Mouse (Mus musculus) stomach, postnatal 0 days (tissue): ENCODE data around the gene Smoc2. TPM values are rescaled to one million over a fixed set of nuclear protein-coding genes. Genes with fewer than 3 reads are reported as not detected.

Experiments
- ATAC-seq: fragments of 200-750 bp; cut with Nextera tagmentation; 2 replicates; pipeline ENCODE4 v1.8.0; 2017; ENCODE audit not compliant: low FRiP score, low TSS enrichment
- DNase-seq: peaks from one replicate; pipeline ENCODE4 v3.0.0-alpha.2; 2016; ENCODE audit warnings: low spot score
- H3K27ac ChIP-seq: fragments of 300-500 bp; sonication (generic); replicated peaks from 2 replicates; pipeline ENCODE4 v1.5.1; 2014; ENCODE audit warnings: mild to moderate bottlenecking, control low read depth
- H3K27me3 ChIP-seq: fragments of 300-500 bp; sonication (generic); 2 replicates; pipeline ENCODE4 v1.6.1; 2014; ENCODE audit warnings: low read length; ENCODE audit not compliant: control insufficient read depth, insufficient read depth
- H3K36me3 ChIP-seq: fragments of 300-500 bp; sonication (generic); 2 replicates; pipeline ENCODE4 v1.6.1; 2014; ENCODE audit warnings: low read length, mixed read lengths; ENCODE audit not compliant: control insufficient read depth, insufficient read depth
- H3K4me1 ChIP-seq: fragments of 300-500 bp; sonication (generic); replicated peaks from 2 replicates; pipeline ENCODE4 v1.6.1; 2014; ENCODE audit warnings: antibody characterized with exemption; ENCODE audit not compliant: control insufficient read depth, insufficient read depth
- H3K4me2 ChIP-seq: fragments of 300-500 bp; sonication (generic); replicated peaks from 2 replicates; pipeline ENCODE4 v1.6.1; 2014; ENCODE audit warnings: low read depth, mild to moderate bottlenecking, control low read depth, moderate library complexity
- H3K4me3 ChIP-seq: fragments of 300-500 bp; sonication (generic); 2 replicates; pipeline ENCODE4 v1.5.1; 2014; ENCODE audit warnings: low read depth, low read length, control low read depth
- H3K9ac ChIP-seq: fragments of 300-500 bp; sonication (generic); 2 replicates; pipeline ENCODE4 v1.6.1; 2014; ENCODE audit warnings: mild to moderate bottlenecking, low read length, control low read depth, mixed read lengths
- H3K9me3 ChIP-seq: fragments of 300-500 bp; sonication (generic); 2 replicates; pipeline ENCODE4 v1.6.1; 2016; ENCODE audit warnings: low read length; ENCODE audit not compliant: control insufficient read depth
- CTCF ChIP-seq: IDR thresholded peaks from 2 replicates; pipeline ENCODE4 v1.5.1; 2016; ENCODE audit warnings: antibody characterized with exemption, low read depth, mild to moderate bottlenecking, moderate library complexity
- EP300 ChIP-seq: optimal IDR thresholded peaks from 2 replicates; pipeline ENCODE3; 2016; ENCODE audit warnings: antibody characterized with exemption
- WGBS: fragments of 180-500 bp; shearing (Covaris S2); extraction: QIAGEN DNeasy Blood & Tissue Kit; methylation state at CpG from one replicate; pipeline ENCODE4 v1.1.7; 2014; 5-methylcytosine and 5-hydroxymethylcytosine counted together
- polyA plus RNA-seq: library from polyadenylated mRNA; unstranded; fragments of >200 nt; fragmentation: Nextera tagmentation; extraction: Ambion mirVana; gene quantifications from 2 replicates; pipeline ENCODE4 v1.2.1, GENCODE M21; 2015

Smoc2 gene
- polyA plus RNA-seq, 1 experiment from 2014 or later = 59.2 TPM

DNA sequence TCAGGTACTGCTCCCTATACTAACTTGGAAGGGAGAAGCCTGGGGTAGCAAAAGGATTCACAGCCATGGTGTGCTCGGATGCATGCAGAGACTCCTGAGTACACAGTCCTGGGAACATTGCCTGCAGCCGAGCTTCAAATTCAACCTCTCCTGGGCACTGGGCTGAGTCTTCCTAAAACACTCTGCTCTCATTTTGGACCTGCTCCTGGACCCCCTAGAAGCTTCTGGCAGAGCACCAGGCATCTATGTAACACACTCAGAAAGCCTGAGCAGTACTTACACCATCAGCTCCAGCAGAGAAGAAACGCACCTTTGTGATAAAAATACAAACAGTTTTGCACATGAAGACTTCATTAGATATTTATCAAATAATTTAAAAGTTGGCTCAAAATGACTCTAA, 18.3 kb upstream of the Smoc2 start:
- no peak overlapping the region for H3K4me2 ChIP-seq
- no peaks in the 10 kb centered on the region for H3K9me3 ChIP-seq
- TF ChIP-seq EP300 = no peak
- no peak for TF ChIP-seq CTCF
- no peak overlapping the region for H3K4me3 ChIP-seq
- DNase-seq (no peak), ATAC-seq (no peak)
- H3K4me1 ChIP-seq = peaks cover 3% of the 10 kb centered on the region
- no peak overlapping the region for H3K27ac ChIP-seq
- H3K9ac ChIP-seq = no peak overlapping the region
- no peaks in the 10 kb centered on the region for H3K36me3 ChIP-seq
- no peaks in the 10 kb centered on the region for H3K27me3 ChIP-seq
- WGBS = 56% methylated on average over 3 of the region's 3 CpGs

DNA sequence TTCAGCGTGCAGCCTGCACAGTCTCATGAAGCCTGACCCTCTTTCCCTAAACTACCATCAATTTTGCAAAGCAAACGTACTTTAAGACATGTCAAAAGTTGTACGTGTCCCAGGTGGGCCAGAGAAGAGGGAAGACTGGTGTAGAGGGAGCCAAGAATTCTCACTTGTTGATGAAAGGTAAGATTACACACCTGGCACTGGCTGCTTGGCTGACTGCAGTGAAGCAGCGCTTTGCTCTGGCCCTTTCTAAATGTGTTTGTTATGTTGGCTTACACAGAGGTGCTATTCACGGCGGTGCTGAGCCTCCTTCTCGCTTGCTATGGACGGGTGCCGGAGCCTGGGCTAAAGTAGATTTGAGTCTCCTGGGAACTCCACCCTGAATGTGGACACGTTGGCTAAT, 17.1 kb upstream of the Smoc2 start:
- Histone ChIP-seq H3K4me3 (no peak overlapping the region), H3K9me3 (no peaks in the 10 kb centered on the region), H3K4me2 (no peak overlapping the region), H3K27me3 (no peaks in the 10 kb centered on the region), H3K9ac (no peak overlapping the region), H3K36me3 (no peaks in the 10 kb centered on the region), H3K27ac (no peak overlapping the region), H3K4me1 (peaks cover 3% of the 10 kb centered on the region)
- TF ChIP-seq EP300 = no peak
- no peak for TF ChIP-seq CTCF
- DNase-seq = no peak
- WGBS = 38% methylated on average over 10 of the region's 10 CpGs
- no peak for ATAC-seq

DNA sequence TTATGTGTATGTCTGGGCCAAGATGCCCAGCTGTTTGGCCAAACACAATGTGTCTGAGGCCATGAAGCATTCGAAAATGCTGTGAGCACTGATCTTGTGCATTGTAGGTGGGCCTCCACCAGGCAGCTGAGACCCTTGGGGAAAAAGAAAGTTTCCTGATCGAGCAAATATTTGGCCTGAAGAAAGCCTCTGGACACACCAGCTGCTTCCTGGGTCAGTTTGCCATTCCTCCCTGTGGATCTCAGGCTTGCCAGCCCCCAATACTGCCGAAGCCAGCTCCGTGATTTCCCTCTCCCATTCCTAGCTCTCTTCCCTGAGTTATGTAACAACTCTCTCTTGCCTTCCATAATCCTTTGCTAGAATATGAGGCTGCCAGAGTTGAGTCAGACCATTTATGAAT, 11.3 kb upstream of the Smoc2 start:
- peaks cover 3% of the 10 kb centered on the region for H3K4me1 ChIP-seq
- no peak overlapping the region for H3K4me3 ChIP-seq
- no peak overlapping the region for H3K27ac ChIP-seq
- DNase-seq (no peak), ATAC-seq (no peak)
- no peak overlapping the region for H3K9ac ChIP-seq
- H3K36me3 ChIP-seq = no peaks in the 10 kb centered on the region
- TF ChIP-seq EP300 (no peak), CTCF (no peak)
- WGBS = 63% methylated on average over 4 of the region's 4 CpGs
- H3K4me2 ChIP-seq = no peak overlapping the region
- no peaks in the 10 kb centered on the region for H3K27me3 ChIP-seq
- no peaks in the 10 kb centered on the region for H3K9me3 ChIP-seq

DNA sequence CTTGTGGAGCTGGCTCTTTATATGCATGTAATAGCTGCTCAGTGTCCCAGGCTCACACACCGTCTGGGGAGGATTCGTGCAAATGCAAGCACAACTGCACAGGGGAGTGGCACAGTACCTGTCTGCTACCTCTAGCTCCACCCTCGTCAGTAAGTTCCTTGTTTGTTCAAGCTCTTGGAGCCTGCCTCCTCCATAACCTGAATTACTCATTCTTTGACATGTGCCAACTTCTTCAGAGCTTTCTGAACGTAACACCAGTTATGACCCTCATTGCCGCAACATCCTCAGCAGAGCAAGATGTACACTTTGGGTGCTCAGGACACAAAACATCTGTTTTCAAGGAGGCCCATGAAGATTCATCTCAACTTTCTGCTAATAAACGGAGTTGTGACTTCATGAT, 5.9 kb upstream of the Smoc2 start:
- no peak overlapping the region for H3K4me3 ChIP-seq
- no peak overlapping the region for H3K27ac ChIP-seq
- 0 out of 2 replicates have a peak overlapping the region, but pooled peaks have one; percentile 11 for H3K4me2 ChIP-seq
- DNase-seq (peak; percentile 44), ATAC-seq (peak; percentile 91)
- no peaks in the 10 kb centered on the region for H3K36me3 ChIP-seq
- TF ChIP-seq EP300 (no peak), CTCF (no peak)
- H3K27me3 ChIP-seq = no peaks in the 10 kb centered on the region
- no peaks in the 10 kb centered on the region for H3K9me3 ChIP-seq
- WGBS = 52% methylated on average over 6 of the region's 6 CpGs
- no peak overlapping the region for H3K9ac ChIP-seq
- peaks cover 3% of the 10 kb centered on the region; the same call in 1 of the 2 replicates for H3K4me1 ChIP-seq

- no peak overlapping the region for H3K9ac ChIP-seq
- ATAC-seq (no peak), DNase-seq (no peak)
- H3K27me3 ChIP-seq = no peaks in the 10 kb centered on the region
- H3K4me2 ChIP-seq = no peak overlapping the region
- peaks cover 3% of the 10 kb centered on the region; the same call in 1 of the 2 replicates for H3K4me1 ChIP-seq
- TF ChIP-seq CTCF (no peak), EP300 (no peak)
- H3K9me3 ChIP-seq = no peaks in the 10 kb centered on the region
- no peak overlapping the region for H3K4me3 ChIP-seq
- no peaks in the 10 kb centered on the region for H3K36me3 ChIP-seq
- WGBS = 79% methylated on average over 7 of the region's 7 CpGs
- no peak overlapping the region for H3K27ac ChIP-seq
Measured at GRCm38 (mm10) chr17:14277310-14277709, 2.0 kb upstream of the Smoc2 start.

DNA sequence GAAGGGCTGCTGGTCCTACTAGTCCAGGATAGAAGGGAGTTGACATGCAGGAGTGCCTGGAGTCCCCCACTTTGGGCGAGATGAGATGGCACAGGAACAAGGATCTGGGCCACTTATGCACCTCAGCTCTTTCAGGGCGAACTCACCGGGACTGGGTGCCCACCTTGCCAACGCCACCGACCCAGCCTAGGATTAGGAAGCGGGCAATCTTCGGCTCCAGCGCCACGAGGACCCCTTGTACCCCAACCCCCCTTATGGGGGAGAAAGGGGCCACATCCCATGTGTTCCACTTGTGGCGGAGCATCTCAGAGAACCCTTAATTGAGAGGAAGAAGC, 627 bp downstream of the Smoc2 start:
- TF ChIP-seq CTCF (no peak), EP300 (no peak)
- no peak for DNase-seq
- Histone ChIP-seq H3K4me1 (no peaks in the 10 kb centered on the region; the same call in 1 of the 2 replicates), H3K4me3 (peak overlapping the region; percentile 60), H3K36me3 (no peaks in the 10 kb centered on the region), H3K4me2 (peak overlapping the region; percentile 89), H3K27me3 (no peaks in the 10 kb centered on the region), H3K9ac (peak overlapping the region; percentile 59), H3K9me3 (no peaks in the 10 kb centered on the region), H3K27ac (no peak overlapping the region)
- 0 out of 2 replicates have a peak, but pooled peaks have one; percentile 17 for ATAC-seq
- 0% methylated on average over 10 of the region's 10 CpGs for WGBS
